Mouse (Mus musculus) E14TG2a.4 (cell line): Measurements from ENCODE around the gene Lancl2.

ENCODE experiments used
- H3K27me3 ChIP-seq: 2 replicates; pipeline ENCODE4 v1.6.1; 2014; ENCODE audit warnings: low read length, control low read depth; ENCODE audit not compliant: insufficient read depth
- H3K36me3 ChIP-seq: 2 replicates; pipeline ENCODE4 v1.6.1; 2014; ENCODE audit warnings: low read length, control low read depth; ENCODE audit not compliant: insufficient read depth
- H3K4me1 ChIP-seq: replicated peaks from 2 replicates; pipeline ENCODE4 v1.6.1; 2014; ENCODE audit warnings: low read depth, low read length, control low read depth
- H3K4me3 ChIP-seq: replicated peaks from 2 replicates; pipeline ENCODE4 v1.5.1; 2014; ENCODE audit warnings: mild to moderate bottlenecking, low read length
- H3K9me3 ChIP-seq: 2 replicates; pipeline ENCODE4 v1.6.1; 2014; ENCODE audit warnings: low read length, control low read depth
- CTCF ChIP-seq: conservative IDR thresholded peaks from 2 replicates; pipeline ENCODE4 v1.5.1; 2014; ENCODE audit warnings: low read length
- NANOG ChIP-seq: IDR thresholded peaks from 2 replicates; pipeline ENCODE4 v1.6.1; 2014; ENCODE audit warnings: borderline replicate concordance, low read length, mixed read lengths
- POU5F1 ChIP-seq: IDR thresholded peaks from 2 replicates; pipeline ENCODE4 v1.6.1; 2014; ENCODE audit warnings: low read length, borderline replicate concordance

Gene Lancl2

DNA sequence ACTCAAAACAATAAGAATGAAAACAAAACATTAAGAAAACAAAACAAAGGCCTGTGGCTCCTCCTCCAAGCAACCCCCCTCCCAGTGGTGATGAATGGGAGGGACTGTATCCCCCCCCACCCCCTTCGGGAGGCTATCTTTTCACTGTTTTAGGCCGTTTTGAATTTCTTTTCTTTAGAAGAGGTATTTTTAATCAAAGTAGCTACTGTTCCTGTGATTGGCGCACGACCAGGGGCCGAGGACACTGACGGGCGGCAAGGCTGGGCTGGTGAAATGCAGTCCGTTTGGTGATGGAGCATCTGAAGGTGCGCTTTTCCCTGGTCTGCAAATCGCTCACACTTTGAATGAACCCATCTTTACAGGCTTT, at the start of gene Lancl2:
Gene Lancl2, plus strand, starts transcription at position 165 of the 367 bp plus-strand sequence.
- Histone ChIP-seq H3K36me3 (no peaks in the 10 kb centered on the region), H3K9me3 (no peaks in the 10 kb centered on the region), H3K4me3 (peak within 1 kb of the TSS; percentile 84), H3K27me3 (no peaks in the 10 kb centered on the region), H3K4me1 (peaks cover 14% of the 10 kb centered on the region)
- TF ChIP-seq POU5F1, result no peak
- no peak for TF ChIP-seq NANOG
- no peak for TF ChIP-seq CTCF

DNA sequence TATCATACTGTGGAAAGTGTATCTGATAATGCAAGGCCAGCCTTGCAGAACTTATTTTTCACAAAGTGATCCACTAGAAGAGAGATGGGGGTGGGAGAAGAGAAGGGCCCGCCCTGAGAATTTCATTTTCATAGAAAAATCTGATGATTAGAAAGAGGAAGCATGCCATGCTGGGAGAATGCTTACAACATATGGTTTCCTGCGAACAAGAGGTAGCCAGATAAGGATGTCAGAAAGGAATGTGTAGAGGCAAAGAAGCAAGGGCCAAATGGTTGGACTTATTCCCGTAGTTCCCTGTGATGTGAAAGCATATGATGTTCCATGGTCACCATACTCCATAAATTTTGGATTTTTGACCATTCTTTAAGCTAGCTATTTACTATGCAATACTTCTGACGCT, 41.0 kb upstream of the Lancl2 start:
- Histone ChIP-seq H3K27me3 (no peaks in the 10 kb centered on the region), H3K36me3 (no peaks in the 10 kb centered on the region), H3K9me3 (no peaks in the 10 kb centered on the region), H3K4me3 (no peak overlapping the region), H3K4me1 (no peaks in the 10 kb centered on the region)
- no peak for TF ChIP-seq CTCF
- TF ChIP-seq POU5F1, result no peak
- no peak for TF ChIP-seq NANOG

GRCm38 (mm10) chr6:57684156-57684555, 18.2 kb upstream of the Lancl2 start:
- Histone ChIP-seq H3K27me3 (no peaks in the 10 kb centered on the region), H3K4me1 (no peaks in the 10 kb centered on the region), H3K36me3 (peaks cover 3% of the 10 kb centered on the region; the same call in 1 of the 2 replicates), H3K9me3 (no peaks in the 10 kb centered on the region), H3K4me3 (no peak overlapping the region)
- TF ChIP-seq NANOG, result no peak

- Histone ChIP-seq H3K27me3 (peaks cover 3% of the 10 kb centered on the region), H3K9me3 (peaks cover 5% of the 10 kb centered on the region), H3K4me1 (peaks cover 7% of the 10 kb centered on the region; the same call in 1 of the 2 replicates), H3K36me3 (peaks cover 9% of the 10 kb centered on the region), H3K4me3 (peak within 1 kb of the TSS; percentile 82)
- TF ChIP-seq NANOG (no peak), CTCF (no peak), POU5F1 (no peak)
These were observed 10.7 kb upstream of the Lancl2 start, which contains the start of gene Pyurf for GRCm38 (mm10) chr6:57691467-57692261. TSS of gene Pyurf (minus strand) at chr6:57692078.

DNA sequence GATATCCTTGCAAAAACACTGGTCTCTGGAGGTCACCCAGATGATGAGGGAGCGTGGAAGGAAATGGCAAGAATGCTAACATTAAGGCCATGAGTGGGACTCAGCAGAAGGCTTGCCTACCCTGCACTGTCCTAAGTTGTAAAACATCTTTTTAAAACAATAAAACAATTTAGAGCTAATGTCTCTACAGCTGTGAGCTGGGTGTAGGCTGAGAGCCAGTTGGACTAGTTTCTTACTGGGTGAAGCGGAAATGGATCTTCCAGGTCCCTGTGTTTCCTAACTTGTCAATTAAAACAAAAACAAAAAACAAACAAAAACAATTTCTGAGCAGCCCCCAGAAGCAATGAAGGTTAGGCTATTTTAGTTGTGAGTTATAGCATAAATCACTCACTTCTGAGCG, 9.2 kb upstream of the Lancl2 start:
- TF ChIP-seq CTCF (no peak), NANOG (no peak), POU5F1 (no peak)
- H3K36me3 ChIP-seq, result peaks cover 9% of the 10 kb centered on the region
- peaks cover 3% of the 10 kb centered on the region for H3K27me3 ChIP-seq
- peaks cover 7% of the 10 kb centered on the region; the same call in 1 of the 2 replicates for H3K4me1 ChIP-seq
- peaks cover 5% of the 10 kb centered on the region for H3K9me3 ChIP-seq
- no peak overlapping the region for H3K4me3 ChIP-seq

DNA sequence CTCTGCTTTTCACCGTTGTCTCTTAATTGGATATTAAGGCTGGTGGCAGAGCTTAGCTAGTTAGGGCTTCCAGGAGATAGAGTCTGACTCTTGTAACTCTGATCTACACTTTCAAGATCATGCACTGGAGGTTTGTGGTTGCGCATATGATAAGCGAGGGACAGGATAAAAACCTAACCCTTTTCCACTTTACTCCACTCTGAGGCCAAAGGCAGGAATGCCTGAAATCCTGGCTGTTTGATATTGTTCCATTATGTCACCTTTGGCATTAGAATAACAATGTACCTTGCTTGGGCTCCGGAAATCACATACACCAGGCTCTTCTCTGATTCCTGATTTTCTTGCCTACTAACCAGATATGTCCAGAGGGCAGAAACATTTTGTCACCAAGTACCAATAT, 654 bp upstream of the Lancl2 start:
- H3K4me3 ChIP-seq, result no peak overlapping the region
- H3K36me3 ChIP-seq, result no peaks in the 10 kb centered on the region
- no peaks in the 10 kb centered on the region for H3K9me3 ChIP-seq
- peaks cover 14% of the 10 kb centered on the region for H3K4me1 ChIP-seq
- no peak for TF ChIP-seq NANOG
- TF ChIP-seq CTCF, result no peak
- TF ChIP-seq POU5F1, result no peak
- no peaks in the 10 kb centered on the region for H3K27me3 ChIP-seq

DNA sequence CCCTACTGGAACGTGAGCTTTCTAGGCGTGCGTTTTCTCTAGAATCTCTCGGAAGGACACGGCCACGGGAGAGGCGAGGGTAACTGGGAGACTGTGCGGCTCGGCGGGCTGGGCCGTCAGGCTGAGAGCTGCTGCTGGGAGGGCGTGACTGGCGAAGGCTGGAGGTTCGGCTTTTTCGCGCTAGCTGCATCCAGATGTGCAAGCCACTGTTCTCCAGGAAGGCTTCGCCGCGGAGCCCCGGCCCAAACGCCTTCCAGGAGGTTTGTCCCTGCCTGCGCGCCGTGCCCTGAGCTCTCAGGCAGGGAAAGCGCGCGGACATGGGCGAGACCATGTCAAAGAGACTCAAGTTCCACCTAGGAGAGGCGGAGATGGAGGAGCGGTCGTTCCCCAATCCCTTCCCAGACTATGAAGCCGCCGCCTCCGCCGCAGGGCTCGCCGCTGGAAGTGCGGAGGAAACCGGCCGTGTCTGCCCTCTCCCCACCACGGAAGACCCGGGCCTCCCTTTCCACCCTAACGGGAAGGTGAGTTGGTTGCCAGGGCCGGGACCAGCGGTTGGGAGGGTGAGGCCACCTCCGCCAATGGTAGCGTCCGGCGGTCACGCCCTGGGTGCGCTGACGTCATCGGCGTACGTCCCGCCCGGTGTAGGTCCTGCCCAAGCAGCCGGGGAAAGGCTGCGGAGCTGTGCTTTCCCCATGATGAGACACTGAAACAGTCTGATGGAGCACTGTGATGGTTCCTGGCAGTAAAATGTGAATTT, 581 bp downstream of the Lancl2 start:
- H3K27me3 ChIP-seq, result no peaks in the 10 kb centered on the region
- peak overlapping the region; percentile 84 for H3K4me3 ChIP-seq
- TF ChIP-seq NANOG (no peak), POU5F1 (no peak), CTCF (no peak)
- no peaks in the 10 kb centered on the region for H3K36me3 ChIP-seq
- H3K9me3 ChIP-seq, result no peaks in the 10 kb centered on the region
- peaks cover 14% of the 10 kb centered on the region for H3K4me1 ChIP-seq

DNA sequence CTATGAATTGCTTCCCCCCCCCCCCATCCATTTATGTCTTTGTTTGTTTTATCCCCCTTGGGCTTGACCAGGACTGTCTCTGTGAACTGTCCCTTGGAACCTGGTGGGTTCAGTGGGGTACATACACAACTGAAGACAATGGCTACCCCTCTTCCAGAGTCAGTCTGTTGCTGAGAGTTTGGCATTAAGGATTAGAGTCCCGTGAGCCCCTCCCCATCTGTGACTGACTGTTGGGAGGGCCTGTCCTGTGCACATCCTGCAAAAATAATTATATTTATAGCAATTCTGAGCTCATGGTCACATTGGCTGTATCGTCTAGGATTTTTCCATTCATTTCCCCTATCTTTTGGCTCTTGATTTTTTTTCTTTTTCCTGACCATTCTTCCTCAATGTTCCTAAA, 1.4 kb downstream of the Lancl2 start:
- Histone ChIP-seq H3K4me3 (peak overlapping the region; percentile 84), H3K4me1 (peaks cover 14% of the 10 kb centered on the region), H3K27me3 (no peaks in the 10 kb centered on the region), H3K36me3 (no peaks in the 10 kb centered on the region), H3K9me3 (no peaks in the 10 kb centered on the region)
- TF ChIP-seq CTCF, result no peak

- no peak for TF ChIP-seq NANOG
- TF ChIP-seq POU5F1, result no peak
- no peak for TF ChIP-seq CTCF
- Histone ChIP-seq H3K36me3 (no peaks in the 10 kb centered on the region), H3K9me3 (no peaks in the 10 kb centered on the region), H3K27me3 (no peaks in the 10 kb centered on the region), H3K4me1 (peaks cover 12% of the 10 kb centered on the region), H3K4me3 (no peak overlapping the region)
These were observed 4.4 kb downstream of the Lancl2 start for GRCm38 (mm10) chr6:57706721-57707120.
